Mouse (Mus musculus) c-Kit-positive CD71-positive TER-119-positive erythroid progenitor cells, embryonic 14.5 days (primary cell): ENCODE data around the gene Strap.
"Not testable (repeated sequence)": the region's sequence is repeated elsewhere in the genome, so short reads cannot be mapped to it uniquely, and the experiment has no call there.

Experiments used
- DNase-seq: peaks from one replicate; pipeline ENCODE4 v3.0.0-alpha.2; 2013; ENCODE audit warnings: low spot score

Strap gene

DNA sequence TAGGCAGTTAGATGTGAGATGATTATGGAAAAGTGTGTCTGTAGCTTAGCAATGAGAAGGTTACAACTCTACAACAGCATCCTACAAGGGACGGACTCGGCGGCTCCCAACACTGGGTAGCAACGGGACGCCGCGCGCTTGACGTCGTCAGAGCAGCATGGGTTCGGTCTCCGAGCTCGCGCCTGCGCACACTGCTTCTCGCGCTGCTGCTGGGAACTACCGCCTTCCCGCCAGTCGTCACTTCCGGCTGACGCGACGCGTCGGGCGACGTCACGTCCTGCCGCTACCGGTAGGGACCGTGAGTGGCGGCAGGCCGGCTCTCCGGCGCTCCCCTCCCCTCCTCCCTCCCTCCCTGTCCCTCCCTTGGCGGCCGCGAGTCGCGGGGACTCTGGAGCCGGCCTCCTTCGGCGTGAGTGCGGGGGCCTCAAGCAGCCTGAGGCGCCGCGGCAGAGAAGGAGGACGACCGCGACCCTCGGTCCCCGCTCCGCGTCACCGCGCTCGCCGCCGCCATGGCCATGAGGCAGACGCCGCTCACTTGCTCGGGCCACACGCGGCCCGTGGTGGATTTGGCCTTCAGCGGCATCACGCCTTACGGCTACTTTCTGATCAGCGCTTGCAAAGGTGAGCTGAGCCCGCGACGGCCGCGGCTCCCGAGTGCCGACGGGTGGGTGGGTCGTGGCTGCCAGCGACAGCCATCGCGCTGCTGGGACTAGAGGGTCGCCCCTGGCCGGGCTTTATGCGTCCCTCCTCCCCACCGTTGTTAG, at the start of gene Strap:
TSS of gene Strap (plus strand) at position 233 of the 764 bp plus-strand sequence.
- peak; percentile 94 for DNase-seq

DNA sequence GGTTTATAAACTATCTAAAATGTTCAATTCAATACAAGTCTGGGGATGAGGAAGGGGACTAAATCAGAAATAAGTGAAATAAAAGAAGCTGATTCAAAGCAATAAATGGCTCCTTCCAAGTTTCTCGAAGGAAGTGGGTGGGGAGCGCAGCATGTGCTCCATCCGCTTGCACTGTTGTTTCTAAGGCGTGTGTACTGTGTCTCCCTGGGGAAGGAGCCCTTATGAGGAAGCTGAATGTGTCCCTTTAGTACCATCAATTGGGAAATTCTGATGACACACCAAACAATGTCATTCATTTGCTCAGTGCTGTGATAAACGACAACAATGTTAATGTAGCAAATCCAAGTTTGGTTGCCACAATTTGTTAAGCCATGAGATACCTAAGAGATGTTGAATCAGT, 47.2 kb upstream of the Strap start:
- no peak for DNase-seq

DNA sequence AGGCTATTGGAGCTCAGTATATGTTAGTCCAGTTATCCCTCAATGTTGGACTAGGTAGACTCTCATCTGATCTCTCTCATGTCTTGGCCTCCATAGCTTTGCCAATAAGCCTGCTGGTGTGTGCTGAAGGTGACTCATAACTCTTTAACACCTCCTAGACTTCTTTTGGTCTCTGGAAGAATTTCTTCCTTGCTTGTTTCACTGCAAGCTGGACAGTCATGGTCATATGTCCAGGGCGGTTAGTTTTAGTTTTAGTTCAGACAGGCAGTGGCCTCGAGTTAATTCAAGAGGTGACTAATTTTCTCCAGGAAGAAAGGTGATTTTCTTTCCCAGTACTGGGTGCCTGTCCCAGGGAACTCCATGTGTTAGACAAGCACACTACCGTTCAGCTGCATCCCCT, 46.8 kb upstream of the Strap start:
- DNase-seq, result no peak

DNA sequence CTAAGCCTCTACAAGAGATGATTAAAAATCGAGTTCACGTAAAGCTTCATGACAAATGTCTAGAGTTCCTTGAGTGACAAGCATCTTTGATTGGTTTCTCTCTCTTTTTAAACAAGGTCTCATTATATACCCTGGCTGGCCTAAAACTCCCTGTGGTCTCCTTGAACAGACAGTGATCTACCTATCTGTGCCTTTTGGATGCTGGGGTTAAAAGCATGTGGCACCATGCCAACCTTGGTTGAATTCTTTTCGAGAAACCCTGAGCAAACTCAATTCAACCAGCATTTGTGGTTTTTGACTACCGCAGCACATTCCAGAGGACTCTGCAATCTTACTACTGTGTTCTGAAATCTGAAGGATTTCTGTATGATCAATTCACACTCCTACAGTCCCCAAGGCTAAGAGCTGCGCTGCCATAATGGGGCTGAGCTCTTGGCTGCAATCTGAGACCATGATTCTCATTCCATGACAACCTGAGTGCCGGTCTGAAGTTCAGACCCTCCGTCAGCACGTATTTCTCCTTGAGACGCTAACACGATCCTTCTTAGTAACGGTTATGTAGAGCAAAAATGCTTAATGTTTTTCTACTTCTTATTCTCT, 46.3 kb upstream of the Strap start:
- no peak for DNase-seq

DNA sequence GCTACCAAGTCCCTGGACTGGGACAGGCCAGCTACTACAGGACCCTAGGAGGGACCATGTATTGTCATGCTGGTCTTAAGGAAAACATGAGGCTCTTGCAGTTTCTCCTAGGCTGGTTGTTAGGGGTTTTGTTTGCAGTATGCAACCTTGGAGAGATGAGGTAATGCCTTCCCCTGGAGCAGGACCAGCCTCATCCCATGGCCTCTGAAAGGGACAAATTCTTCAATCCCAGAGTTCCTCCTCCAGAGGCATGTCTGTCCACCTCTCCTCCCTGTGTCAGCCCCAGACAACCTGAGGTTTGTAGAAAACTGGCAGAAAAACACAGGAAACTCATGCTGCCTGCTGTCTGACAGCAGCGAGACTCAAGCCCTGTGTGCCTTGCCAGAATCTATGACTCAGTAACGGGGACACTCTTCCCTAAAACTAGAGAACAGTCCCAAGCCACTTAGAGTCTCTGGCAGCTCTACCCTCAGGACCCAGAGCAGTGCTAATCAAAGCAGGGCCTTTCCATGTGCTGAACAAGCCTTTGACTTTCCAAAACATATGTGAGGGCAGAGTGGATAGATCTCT, 44.2 kb upstream of the Strap start:
- no peak for DNase-seq

DNA sequence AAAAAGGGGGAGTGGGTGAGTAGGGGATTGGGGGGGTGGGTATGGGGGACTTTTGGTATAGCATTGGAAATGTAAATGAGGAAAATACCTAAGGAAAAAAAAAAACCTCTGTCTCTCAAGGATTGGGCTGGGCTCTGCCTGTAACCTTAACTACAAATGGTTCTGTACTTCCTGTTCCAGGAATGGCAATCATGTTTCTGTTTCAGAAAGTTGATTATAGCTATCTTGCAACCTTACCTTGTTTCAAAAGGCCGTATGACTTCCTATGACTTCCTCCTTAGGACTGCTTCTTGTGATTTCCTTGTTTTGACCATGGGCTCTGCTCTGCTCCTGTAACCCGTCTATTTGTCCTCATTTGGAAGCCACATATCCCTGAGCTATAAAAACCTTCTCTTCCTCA, 40.6 kb upstream of the Strap start:
- DNase-seq, result no peak

DNA sequence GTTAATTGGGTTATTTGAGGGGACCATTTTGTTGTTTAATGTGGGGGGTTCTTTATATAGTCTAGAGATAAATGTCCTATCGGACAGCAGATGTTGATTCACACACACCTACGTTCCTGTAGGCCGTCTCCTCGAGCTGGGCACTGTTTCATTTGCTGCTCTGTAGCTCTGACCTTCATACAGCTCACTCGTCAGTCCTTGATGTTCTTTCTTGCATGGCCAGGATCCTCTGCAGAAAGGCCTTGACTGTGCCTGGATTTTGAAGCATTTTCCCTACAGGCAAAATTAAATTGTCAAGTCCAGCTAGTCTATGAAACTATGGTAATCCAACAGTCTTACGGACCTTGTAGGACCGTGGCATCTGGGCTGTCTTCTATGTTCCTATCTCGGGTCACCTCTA, 39.8 kb upstream of the Strap start:
- DNase-seq, result no peak

DNA sequence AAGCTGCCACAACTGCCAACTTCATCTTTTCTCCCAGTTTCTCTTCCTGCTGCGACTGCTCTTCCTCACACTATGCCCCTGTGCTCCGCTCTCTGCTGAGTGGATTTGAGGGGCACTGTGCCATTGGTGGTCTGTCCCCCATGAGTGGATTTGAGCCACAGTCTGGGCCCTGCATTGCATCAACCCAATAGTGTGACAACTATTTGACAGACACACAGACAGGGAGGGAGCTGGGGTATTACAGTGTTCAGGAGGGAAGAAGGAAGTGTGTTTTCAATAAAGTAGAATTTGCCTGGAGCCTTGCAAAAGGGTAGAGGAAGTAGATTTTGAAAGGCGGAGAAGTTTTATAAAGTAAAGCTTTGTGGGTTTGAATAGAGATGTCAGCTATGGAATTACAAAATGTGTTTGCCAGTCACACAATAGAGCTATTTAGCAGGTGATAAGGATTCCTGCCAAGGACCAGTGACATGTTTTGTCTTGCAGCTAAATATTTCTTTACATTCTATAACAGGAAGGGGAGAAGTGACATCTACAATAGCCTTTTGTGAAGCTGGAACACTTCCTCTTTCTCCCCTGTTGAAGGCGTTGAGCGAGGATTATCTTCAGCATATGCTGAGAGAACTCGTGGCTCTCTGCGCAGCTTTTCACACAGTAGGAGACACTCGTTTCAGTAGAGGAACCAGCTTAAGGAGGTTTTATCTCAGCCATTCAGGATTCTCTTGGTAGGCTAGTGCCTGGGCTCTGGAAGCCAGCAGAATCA, 38.3 kb upstream of the Strap start:
- no peak for DNase-seq

DNA sequence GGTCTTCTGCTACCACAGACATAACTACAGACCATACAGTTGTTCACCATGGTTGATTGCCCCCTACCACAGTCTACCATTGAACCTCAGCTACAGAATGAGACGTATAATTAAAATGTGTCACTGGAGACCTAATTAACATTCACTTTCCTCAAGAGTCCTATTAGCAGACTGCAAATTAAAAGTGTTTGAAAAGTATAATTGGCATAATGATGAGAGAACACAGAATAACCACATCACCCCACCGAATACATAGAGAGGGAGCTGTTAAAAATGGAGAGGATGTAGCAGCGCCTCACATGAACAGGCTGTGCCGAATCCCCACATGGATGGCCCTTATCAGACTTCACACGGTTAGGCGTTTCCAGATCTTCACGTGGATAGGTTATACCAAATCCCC, 35.4 kb upstream of the Strap start:
- DNase-seq, result no peak

DNA sequence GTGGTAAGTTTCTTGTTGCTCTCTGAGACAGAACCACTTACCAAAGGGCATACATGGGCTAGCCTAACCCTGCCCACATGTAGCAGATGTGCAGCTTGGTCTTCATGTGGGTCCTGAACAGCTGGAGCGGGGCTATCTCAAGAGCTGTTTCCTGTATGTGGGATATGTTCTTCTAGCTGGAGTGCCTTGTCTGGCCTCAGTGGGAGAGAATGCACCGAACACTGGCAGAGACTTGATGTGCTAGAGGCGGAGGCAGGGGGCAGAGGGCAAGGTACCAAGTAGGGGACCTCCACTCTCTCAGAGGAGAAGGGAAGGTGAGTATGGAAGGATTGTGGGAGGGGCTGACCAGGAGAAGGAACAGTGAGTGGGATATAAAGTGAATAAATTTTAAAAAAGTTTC, 32.7 kb upstream of the Strap start:
- no peak for DNase-seq

DNA sequence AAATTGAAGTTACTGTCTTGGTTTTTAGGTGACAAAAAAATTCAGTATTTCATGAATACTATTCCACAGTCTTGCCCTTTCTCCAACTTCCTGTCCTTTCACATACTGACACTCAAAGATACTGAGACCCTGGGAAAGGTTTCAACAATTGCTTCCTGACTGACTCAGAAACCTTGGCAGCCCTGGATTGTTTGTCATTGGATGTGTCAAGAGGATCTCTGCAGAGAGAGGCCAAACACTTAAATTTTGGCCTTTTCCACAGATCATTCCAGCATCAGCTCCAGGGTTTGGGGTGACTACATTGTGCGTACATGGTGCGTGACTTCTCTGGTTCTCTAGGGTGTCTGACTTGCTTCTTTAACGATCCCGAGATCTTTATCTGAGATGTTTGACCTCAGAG, 32.0 kb upstream of the Strap start:
- DNase-seq, result no peak

DNA sequence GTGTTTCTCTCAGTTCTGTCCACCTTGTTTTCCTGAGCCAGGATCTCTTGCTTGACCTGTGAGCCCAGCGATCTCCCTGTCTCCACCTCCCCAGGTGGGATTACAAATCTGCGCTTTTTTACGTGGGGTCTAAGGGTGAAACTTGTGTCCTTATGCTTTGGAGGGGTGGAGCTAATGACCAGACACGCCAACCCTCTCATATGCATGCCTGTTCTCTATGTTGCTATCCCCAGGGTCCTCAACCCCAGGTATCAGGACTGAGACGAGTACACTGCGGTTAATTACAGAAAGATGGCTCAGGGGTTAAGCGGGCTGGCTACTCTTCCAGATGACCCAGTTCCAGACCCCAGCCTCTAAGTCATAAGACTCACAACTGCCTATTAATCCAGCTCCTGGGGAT, 31.4 kb upstream of the Strap start:
- no peak for DNase-seq

DNA sequence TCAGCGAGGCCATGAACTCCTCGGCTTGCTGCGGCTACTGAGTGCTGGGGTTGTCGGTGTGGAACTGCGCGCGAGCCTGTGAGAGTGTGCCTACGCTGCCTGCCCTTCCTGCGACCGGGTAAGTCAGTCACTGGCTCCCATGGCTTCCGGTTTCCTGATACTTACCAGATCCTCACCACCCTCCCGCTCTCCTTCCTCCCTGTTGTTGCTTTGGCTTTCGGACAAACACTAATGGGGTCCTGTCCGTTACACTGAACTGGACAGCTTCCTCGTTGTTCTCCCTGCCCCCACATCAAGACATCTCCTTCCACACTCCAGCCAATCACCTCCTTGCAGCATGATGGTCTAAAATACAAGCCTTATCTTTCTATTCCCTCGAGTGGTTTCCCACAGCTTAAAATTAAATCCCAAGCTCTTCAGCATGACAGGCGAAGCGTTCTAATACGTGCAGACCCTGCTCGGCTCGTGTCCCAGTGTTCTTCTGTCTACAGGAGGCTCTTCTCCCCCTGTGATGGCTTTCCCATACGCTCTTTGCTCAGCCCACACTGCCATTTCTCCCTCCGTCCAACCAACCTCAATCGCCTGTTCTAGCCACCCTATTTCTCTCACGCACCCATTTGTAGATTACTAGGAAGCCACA, 30.5 kb upstream of the Strap start:
- DNase-seq, result no peak

DNA sequence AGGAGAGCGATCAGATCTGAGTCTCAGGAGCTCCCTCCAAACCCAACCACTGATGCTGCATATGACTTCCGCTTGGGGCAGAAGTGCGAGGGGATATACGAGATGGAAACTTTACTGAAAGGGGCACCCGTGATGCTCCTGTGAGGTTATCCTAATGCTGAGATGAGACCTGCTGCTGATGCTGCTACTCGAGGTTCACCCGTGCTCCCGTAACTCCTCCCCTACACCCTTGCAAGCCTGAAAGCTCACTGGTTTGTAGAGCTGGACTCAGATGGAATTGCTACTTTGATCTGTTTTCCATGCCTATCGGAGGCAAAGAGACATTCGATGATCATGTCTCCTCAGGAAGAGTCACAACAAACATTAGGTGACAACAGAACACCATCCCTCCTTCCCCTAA, 28.7 kb upstream of the Strap start:
- DNase-seq, result no peak

DNA sequence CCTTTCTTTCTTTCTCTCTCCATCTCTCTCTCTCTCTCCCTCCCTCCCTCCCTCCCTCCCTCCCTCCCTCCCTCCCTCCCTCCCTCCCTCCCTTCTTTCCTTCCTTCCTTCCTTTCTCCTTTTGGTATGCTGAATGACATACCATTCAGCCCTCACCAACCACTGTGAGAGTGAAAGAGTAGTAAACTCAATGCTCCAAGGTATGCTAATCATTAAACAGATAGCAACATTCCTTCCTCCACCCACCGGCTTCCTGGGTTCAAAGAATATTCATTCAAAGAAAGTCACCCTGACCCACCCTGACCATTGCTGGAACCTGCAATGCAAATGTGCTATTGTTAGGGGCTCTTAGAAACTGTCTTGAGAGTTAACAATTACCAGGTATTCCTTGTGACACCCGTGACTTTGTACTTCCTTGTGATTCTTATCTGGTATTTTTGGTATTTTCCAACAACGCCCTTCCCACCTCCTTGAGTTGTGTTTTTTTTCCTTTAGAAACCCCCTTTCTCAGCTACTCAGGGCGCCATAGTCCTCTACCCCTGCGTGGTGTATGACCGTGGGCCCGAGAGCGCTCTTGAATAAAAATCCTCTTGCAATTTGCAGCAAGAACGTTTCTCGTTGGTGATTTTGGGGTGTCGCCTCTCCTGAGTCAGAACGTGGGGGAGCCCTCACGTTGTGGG, 26.0 kb upstream of the Strap start:
- DNase-seq, result not testable (repeated sequence)

DNA sequence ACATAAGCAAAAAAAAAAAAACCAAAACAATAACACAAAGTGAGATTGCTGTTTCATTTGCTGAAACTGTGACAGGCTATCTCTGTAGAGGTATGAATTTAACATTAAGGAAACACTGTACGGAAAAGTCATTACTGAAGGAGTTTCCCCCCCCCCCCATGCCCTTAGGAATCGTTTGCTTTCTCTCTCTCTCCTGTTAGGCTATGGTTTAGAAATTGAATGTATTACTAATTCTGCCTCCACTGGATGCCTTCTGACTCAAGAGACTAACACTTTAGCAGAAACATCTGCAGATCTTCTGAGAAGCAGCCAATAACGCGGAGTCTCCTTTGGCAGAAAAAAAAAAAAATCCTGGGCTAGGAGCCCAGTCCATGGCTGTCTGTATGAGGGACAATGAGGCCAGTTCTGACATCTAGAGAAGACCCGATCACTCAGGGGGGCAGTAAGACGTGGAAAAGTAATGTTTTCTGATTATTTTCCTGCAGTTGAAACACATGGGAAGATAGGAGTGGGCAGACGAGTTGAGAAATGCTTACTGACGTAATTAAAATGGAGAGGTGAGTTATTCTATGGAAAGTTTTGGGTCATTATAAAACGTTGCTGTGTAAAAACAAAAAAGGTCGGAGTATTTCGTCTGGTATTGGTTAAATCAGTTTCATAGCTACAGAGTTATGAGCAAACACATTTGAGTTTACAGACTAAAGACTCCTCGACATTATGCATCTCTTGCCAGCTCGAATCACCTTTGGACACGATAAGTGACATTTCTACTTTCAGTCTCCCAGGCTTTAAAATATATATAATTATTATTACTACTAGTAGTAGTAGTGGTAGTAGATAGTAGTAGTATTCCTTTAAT, 24.5 kb upstream of the Strap start:
- no peak for DNase-seq

DNA sequence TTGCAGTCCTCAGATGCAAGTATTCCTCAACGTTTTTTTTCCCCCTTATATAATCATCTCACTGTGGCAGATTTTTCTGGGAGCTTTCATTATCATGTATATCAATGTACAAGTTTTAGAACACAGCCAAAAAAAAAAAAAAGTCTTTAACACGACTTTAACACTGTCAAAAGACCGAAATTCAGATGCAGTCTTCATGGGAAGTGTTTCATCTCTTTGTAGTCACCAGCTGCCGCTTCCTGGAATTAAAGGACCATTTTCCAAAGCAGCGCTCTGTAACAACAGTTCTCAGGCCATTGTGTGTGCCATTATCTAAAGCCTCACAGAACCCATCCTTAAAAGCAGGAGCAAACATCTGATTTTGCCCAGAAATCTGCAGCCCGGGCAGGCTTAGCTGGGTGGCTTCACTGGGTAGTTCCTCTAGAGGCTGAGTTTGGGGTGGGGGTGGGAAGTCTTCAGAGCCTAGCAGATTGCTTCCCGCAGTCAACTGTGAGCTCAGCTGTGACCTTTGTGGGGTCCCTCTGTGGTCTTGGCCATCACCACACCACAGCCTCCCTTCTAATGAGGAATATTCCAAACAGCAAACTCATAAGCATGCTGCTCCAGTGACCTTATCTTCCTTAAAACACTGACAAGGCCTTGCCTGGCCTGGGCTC, 22.1 kb upstream of the Strap start:
- no peak for DNase-seq

DNA sequence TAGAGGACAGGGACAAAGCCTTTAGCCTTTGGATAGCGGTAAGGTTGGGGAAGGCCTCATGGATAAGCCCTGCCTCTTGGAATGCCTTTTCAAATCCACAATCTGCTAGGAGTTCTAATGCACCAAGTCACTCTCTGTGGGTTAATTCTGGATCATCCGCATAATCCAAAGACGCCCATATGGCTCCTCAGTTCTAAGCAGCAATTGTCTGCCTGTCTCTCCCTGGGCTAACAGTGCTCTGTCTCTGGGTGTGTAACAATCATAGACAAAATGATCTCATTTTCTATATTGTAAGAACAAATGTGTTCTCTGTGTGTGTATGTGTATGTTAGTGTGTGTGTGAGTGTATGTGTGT, 21.6 kb upstream of the Strap start:
- no peak for DNase-seq

DNA sequence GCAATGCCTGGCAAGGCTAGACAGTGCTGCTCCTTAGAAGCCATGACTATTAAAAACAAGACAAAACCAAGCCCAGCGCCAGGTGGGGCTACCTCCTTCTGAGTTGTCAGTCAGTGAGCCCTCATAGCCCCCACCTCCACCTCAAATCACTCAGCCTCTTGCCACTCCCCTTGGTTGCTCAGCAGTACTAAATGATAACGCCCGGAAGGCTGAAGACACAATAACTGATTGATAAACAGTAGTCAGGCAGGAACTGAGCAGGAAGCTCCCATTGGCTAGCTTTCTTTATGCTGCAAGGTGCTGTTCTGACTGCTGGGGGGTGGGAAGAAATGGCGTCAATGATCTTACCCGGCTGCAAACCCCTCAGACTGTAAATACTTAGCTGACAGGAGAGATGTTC, 18.1 kb upstream of the Strap start:
- no peak for DNase-seq

DNA sequence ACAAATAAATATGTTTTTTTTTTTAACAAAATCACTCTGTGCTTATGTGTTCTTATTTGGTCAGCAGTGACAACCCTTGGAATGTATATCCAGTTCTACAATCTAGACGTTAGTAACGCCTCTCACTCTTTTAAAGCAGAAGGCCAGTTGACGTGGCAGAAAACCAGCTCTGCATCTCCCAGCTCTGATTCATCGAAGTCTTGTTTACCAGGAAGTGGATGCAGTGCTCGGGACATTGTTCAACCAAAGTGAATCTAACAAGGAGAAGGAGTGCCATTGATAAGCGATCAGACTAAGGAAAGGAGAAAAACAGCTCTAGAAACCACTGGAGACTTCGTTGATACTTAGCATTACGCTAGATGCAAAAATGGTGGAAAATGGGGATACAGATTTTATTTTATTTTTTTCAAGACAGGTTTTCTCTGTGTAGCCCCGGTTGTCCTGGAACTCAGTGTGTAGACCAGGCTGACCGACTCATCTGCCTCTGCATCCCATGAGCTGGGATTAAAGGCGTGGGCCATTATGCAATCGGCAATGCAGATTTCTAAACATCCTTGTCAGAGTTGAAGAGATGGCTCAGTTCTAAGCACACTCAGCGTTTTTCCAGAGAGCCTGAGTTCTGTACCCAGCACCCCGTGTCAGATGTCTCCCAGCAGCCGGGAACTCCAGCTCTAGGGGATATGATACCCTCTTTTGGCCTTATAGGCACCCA, 12.5 kb upstream of the Strap start:
- DNase-seq, result no peak
